Mouse (Mus musculus): ENCODE measurements around the gene Uvssa. TPM values are rescaled to one million over a fixed set of nuclear protein-coding genes. Genes with fewer than 3 reads are reported as not detected.

Uvssa gene
- polyA plus RNA-seq, 1 experiment from 2014 or later: 11.3 TPM

DNA sequence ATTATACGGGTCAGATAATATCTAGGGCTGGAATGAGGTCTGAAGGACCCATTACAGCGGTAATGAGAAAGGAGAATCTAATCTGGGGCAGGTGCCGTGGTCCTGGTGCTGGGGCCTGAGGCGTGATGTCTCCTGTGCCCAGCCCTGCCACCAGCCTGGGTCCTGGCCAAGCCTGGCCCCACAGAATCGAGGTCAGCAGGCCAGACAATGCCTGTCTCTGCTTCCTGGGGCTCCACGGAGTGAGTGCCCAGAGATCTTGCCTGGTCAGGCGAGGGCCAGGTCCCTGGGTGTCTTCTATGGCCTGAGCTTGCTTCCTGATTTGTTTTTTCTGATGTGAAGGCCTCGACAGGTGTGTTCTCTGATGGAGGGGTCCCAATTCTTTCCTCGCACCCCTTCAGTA is 65.4 kb downstream of the Uvssa start:
- Histone ChIP-seq H3K4me2 (replicated peaks) (no peak overlapping the region), H3K36me3 (no peaks in the 10 kb centered on the region), H3K9ac (no peak overlapping the region), H3K4me1 (peaks cover 6% of the 10 kb centered on the region), H3K27me3 (peaks cover 69% of the 10 kb centered on the region), H3K27ac (replicated peaks) (no peak overlapping the region), H3K9me3 (replicated peaks) (no peaks in the 10 kb centered on the region), H3K4me3 (replicated peaks) (no peak overlapping the region)
- ATAC-seq (ENCODE audit: insufficient number of reproducible peaks, low FRiP score, low TSS enrichment, low read depth): no peak
- 58% methylated on average over 9 of the region's 9 CpGs for WGBS

DNA sequence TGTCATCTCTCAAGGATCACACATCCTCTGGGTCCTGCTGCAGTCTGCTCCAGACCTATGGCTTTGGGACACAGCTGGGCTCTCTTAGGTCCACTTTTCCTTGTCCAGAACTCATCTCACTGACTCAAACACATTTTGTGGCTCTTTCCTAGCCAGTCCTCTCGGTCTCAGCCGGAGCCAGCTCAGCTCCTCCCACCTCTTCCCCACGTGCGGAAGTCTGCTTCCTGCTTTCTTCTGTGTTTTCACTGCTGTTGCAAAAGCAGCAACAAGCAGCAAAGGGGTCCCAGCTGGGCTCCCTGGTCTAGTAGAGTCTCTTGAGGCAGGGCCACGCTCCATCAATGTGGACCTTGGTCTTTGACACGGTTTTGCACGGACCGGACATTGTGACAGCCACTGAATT is 77.4 kb downstream of the Uvssa start:
- no peak overlapping the region for H3K4me2 ChIP-seq (replicated peaks)
- H3K4me3 ChIP-seq (replicated peaks): no peak overlapping the region
- WGBS: 47% methylated on average over 8 of the region's 8 CpGs
- H3K9ac ChIP-seq: no peak overlapping the region
- no peaks in the 10 kb centered on the region for H3K4me1 ChIP-seq
- H3K36me3 ChIP-seq: no peaks in the 10 kb centered on the region
- no peaks in the 10 kb centered on the region for H3K9me3 ChIP-seq (replicated peaks)
- H3K27me3 ChIP-seq: no peaks in the 10 kb centered on the region
- no peak for ATAC-seq (ENCODE audit: insufficient number of reproducible peaks, low FRiP score, low TSS enrichment, low read depth)
- H3K27ac ChIP-seq (replicated peaks): no peak overlapping the region

DNA sequence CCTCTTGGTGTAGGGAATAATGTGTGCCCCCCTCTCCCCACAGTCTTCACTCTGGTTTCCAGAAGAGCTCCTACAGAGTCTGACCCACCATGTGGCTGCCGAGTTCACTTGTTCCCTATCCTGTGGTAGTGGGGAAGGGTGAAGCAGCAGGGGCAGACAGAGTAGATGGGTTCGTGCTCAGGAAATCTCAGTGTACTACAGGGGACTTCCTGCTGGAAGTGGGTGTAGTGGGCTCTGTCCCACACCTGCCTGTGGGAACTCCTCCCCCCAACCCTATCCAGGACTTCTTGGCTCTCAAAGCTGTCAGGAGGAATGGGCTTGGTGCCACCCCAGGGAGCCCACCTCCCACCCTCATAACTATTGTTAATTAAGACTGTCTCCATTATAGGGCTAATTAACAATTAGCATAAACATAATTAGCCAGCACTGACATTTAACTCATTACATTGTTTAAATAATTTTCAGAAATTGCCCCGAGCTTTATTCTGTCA is 79.8 kb downstream of the Uvssa start:
- Histone ChIP-seq H3K9ac (no peak overlapping the region), H3K27ac (replicated peaks) (no peak overlapping the region), H3K27me3 (no peaks in the 10 kb centered on the region), H3K4me1 (no peaks in the 10 kb centered on the region), H3K36me3 (no peaks in the 10 kb centered on the region), H3K4me2 (replicated peaks) (no peak overlapping the region), H3K4me3 (replicated peaks) (no peak overlapping the region), H3K9me3 (replicated peaks) (no peaks in the 10 kb centered on the region)
- no peak for ATAC-seq (ENCODE audit: insufficient number of reproducible peaks, low FRiP score, low TSS enrichment, low read depth)
- 42% methylated on average over 3 of the region's 3 CpGs for WGBS

DNA sequence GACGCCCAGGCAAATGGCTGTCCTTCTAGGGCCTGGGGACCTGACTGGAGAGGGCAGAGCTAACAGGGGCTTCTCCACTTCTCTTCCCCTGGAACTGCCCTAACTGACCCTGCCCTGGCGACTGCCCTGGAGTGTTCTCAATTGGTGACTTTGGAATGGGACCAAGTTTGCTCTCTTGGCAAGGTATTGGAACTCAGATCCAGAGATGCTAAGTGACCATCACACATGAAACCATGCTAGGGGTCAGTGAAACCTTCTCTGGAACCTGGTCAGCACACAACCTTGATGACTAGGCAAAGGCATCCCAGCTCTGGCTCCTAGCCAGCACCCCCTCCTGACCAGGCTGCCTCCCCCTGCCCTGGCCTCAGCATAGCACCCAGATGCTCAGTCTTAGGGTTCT is 80.8 kb downstream of the Uvssa start:
- H3K4me3 ChIP-seq (replicated peaks): no peak overlapping the region
- WGBS: 62% methylated on average over 2 of the region's 2 CpGs
- H3K9ac ChIP-seq: no peak overlapping the region
- H3K4me1 ChIP-seq: no peaks in the 10 kb centered on the region
- H3K27ac ChIP-seq (replicated peaks): no peak overlapping the region
- H3K9me3 ChIP-seq (replicated peaks): no peaks in the 10 kb centered on the region
- H3K36me3 ChIP-seq: no peaks in the 10 kb centered on the region
- H3K27me3 ChIP-seq: no peaks in the 10 kb centered on the region
- ATAC-seq (ENCODE audit: insufficient number of reproducible peaks, low FRiP score, low TSS enrichment, low read depth): no peak
- H3K4me2 ChIP-seq (replicated peaks): no peak overlapping the region

DNA sequence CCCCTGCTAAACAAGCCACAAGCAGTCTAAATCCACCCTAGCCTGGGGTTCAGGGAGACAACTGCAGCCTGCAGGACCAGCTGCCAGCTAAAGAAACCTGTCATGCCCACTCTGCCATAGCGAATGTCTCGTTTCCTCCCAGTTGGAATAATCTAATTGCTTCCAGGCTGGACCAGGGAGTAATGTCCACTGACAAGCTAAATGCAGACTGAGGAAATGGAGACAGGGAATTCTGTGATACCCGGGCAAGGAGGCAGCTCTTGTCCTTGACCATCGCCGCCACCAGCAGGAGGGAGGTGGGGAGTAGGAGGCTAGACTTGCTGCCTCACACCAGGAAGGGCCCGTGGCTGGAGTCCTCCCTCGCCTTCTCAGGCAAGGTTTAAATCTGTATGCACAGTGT is 86.0 kb downstream of the Uvssa start:
- no peaks in the 10 kb centered on the region for H3K4me1 ChIP-seq
- WGBS: 35% methylated on average over 7 of the region's 7 CpGs

DNA sequence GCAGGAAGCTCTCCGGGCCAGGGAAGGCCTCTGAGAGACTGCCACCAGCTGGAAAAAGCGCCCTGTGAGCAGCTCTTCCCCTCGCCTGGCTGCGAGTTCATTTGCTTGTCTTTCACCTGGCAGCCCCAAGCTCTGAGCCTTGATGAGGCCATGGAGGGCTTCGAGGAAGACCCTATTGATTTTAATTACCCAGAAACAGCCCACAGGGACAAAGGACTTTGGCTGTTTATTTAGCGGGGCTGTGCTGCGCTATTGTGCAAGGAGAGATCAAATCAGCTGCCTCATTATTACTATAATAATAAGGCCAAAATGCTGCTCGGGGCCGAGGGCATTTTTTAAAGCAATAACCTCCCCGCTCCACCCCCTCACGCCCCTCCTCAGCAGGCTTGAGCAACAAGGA is 87.1 kb downstream of the Uvssa start:
- Histone ChIP-seq H3K4me1 (no peaks in the 10 kb centered on the region), H3K4me3 (replicated peaks) (no peak overlapping the region), H3K9ac (no peak overlapping the region), H3K27me3 (peaks cover 7% of the 10 kb centered on the region), H3K36me3 (no peaks in the 10 kb centered on the region), H3K27ac (replicated peaks) (no peak overlapping the region), H3K4me2 (replicated peaks) (no peak overlapping the region), H3K9me3 (replicated peaks) (no peaks in the 10 kb centered on the region)
- ATAC-seq (ENCODE audit: insufficient number of reproducible peaks, low FRiP score, low TSS enrichment, low read depth): no peak
- WGBS: 45% methylated on average over 11 of the region's 11 CpGs

More for the DNA sequence above, 86.0 kb downstream of the Uvssa start:
- Histone ChIP-seq H3K36me3 (no peaks in the 10 kb centered on the region), H3K9ac (no peak overlapping the region), H3K27me3 (peaks cover 7% of the 10 kb centered on the region), H3K4me3 (replicated peaks) (no peak overlapping the region), H3K4me2 (replicated peaks) (no peak overlapping the region), H3K9me3 (replicated peaks) (no peaks in the 10 kb centered on the region), H3K27ac (replicated peaks) (no peak overlapping the region)
- ATAC-seq (ENCODE audit: insufficient number of reproducible peaks, low FRiP score, low TSS enrichment, low read depth): no peak

Other genes starting within 250 kb of the Uvssa start
- gene Spon2, start 160.1 kb upstream of the Uvssa start, polyA plus RNA-seq (2015; fragmentation: Nextera tagmentation; extraction: Ambion mirVana): 13.7 and 16.6 TPM in 2 replicates
- gene Ctbp1, start 103.6 kb upstream of the Uvssa start, polyA plus RNA-seq (2015; fragmentation: Nextera tagmentation; extraction: Ambion mirVana): 312 and 319 TPM in 2 replicates
- gene Maea, start 43.0 kb upstream of the Uvssa start, polyA plus RNA-seq (2015; fragmentation: Nextera tagmentation; extraction: Ambion mirVana): 116 and 118 TPM in 2 replicates
- gene Nkx1-1, start 55.4 kb downstream of the Uvssa start, polyA plus RNA-seq (2015; fragmentation: Nextera tagmentation; extraction: Ambion mirVana): not detected in 2 replicates